In the genomic region with DNA sequence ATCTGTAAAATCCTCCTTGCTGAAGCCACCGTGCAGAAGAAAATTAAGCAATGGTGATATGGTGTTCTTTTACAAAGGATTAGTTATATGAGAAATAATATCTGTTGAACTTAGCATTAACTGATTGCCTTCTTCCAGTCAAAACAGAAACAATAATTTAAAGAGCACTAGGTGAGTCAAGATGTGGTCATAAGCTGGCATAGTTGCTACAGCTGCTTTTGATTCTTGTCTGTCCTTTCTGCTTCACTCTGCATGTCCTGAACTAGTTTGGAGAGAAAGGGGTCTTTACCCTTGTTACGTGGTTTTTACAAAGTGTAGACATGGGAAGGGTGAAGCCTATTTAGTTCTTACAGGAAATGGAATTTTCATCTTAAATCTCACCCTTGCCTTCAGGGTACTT, we compare ENCODE assay signal across 17 mouse cellular contexts.
"Had no signal": no experiment of that assay in that cellular context is flagged by ENCODE, and none has a peak within 500 bp of the region (broad histone marks: within the 10 kb centered on the region; RNA-seq: fewer than 3 reads in every experiment).

No protein-coding gene starts in this region.

- H3K9me3 ChIP-seq: midbrain, embryonic 10.5 days; midbrain, embryonic 12.5 days; neural tube, embryonic 13.5 days; neural tube, embryonic 15.5 days had no signal

- H3K9ac ChIP-seq: lung, embryonic 14.5 days; midbrain, embryonic 12.5 days; neural tube, embryonic 13.5 days; neural tube, embryonic 15.5 days had no signal

- H3K4me2 ChIP-seq: lung, embryonic 14.5 days; midbrain, embryonic 12.5 days; neural tube, embryonic 13.5 days; neural tube, embryonic 15.5 days had no signal

- ATAC-seq: midbrain, embryonic 16.5 days had no signal

- DNase-seq: lung, adult 18-20 months; lung, embryonic 14.5 days; lung, postnatal 10 days; lung, postnatal 4 days; retina, postnatal 1 day; right cerebral cortex, adult 18-20 months; right cerebral cortex, postnatal 25 days; right cerebral cortex, postnatal 4 days; spleen, adult 18-20 months; thymus, adult 18-20 months; thymus, postnatal 14 days; thymus, postnatal 36 days had no signal

- H3K27ac ChIP-seq: midbrain, embryonic 10.5 days; midbrain, embryonic 12.5 days; neural tube, embryonic 13.5 days; neural tube, embryonic 15.5 days had no signal

- H3K4me3 ChIP-seq: midbrain, embryonic 10.5 days; midbrain, embryonic 12.5 days; neural tube, embryonic 13.5 days; neural tube, embryonic 15.5 days had no signal

- H3K36me3 ChIP-seq: midbrain, embryonic 12.5 days; neural tube, embryonic 13.5 days; neural tube, embryonic 15.5 days had no signal

- H3K27me3 ChIP-seq: midbrain, embryonic 12.5 days; neural tube, embryonic 13.5 days; neural tube, embryonic 15.5 days had no signal
